In the genomic region with DNA sequence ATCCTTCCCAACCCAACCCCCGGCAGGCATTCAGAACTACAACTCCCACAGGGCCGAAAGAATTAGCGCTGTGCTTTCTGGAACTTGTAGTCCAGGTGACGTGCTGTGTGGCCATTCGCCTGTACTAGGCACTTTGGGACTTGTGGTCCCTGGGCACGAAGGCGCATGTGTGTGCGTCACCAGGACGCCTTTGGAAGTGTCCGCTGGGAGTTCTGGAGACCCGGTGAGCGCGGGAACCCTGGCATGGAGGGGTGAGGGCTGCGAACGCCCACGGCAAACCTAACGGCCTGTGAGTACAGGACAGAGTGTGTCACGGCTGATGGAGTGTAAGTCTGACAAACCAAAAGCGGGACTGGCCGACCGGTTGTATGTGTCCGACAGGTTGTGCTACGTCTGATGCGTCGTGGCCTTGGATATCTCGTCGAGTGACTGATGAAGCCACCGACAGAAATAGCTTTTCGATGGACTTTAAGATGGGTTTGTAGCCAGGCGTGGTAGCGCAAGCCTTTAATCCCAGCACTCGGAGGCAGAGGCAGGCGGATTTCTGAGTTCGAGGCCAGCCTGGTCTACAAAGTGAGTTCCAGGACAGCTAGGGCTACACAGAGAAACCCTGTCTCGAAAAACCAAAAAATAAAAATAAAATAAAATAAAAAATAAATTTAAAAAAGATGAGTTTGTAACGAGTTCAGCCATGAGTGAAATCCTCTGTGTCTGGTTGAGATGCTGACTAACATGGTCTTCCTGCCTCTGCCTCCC, we compare ENCODE assay signal across 8 mouse cellular contexts. TPM values are rescaled to one million over a fixed set of nuclear protein-coding genes. Genes with fewer than 3 reads are reported as not detected.
DNase-seq lines count a peak whose midpoint lies in the region; ATAC-seq and TF ChIP-seq lines count a peak whose summit lies in the region.

Gene Zscan22, plus strand, starts transcription at position 161 of the 756 bp plus-strand sequence.

- peak; percentile 96 for DNase-seq in MEL (ENCODE audit: low read depth, low spot score)
- peak; percentile 93 to 96 for DNase-seq in cerebellum, adult 2 months
- peak; percentile 97 for DNase-seq in forebrain, postnatal 0 days
- peak; percentile 91 for DNase-seq in heart, postnatal 4 days
- DNase-seq in layer of hippocampus, adult 8-10 months (ENCODE audit: low spot score in 2 of 2) = peak; percentile 96 to 97
- peak; percentile 91 for DNase-seq in ovary, adult 18-20 months (ENCODE audit: low spot score)
- DNase-seq in thymus, postnatal 0 days (ENCODE audit: low spot score) = peak; percentile 86

- WGBS in cerebellum, adult 2 months = 4% methylated on average over 36 of the region's 36 CpGs
- WGBS in forebrain, postnatal 0 days = 7% methylated on average over 36 of the region's 36 CpGs
- WGBS in lung, embryonic 15.5 days = 4% methylated on average over 36 of the region's 36 CpGs

- peak within 1 kb of the TSS; percentile 82 for H3K9ac ChIP-seq in MEL (ENCODE audit: control insufficient read depth, low read depth, low read length, poor library complexity, severe bottlenecking)
- peak within 1 kb of the TSS; percentile 62 for H3K9ac ChIP-seq in forebrain, postnatal 0 days
- peak within 1 kb of the TSS; percentile 66 for H3K9ac ChIP-seq in lung, embryonic 15.5 days

- H3K36me3 ChIP-seq in MEL (ENCODE audit: control insufficient read depth in 1 of 2, insufficient read depth in 2 of 2, low read length in 2 of 2) = peaks cover 3 to 8% of the 10 kb centered on the region in 2 experiments; a peak in 3 of 4 replicates
- no peaks in the 10 kb centered on the region; the same call in 1 of the 2 replicates for H3K36me3 ChIP-seq in forebrain, postnatal 0 days (ENCODE audit: insufficient read depth)
- no peaks in the 10 kb centered on the region for H3K36me3 ChIP-seq in lung, embryonic 15.5 days

- TF ChIP-seq POLR2A in MEL (IDR thresholded peaks at IDR 0.05; ENCODE audit: control insufficient read depth in 1 of 2, insufficient read depth in 1 of 2, low read depth in 1 of 2, low read length in 2 of 2, poor library complexity in 1 of 2) = peak; percentile 58 to 87; a peak in 3 of 4 replicates
- peak; percentile 58; the same call in 1 of the 2 replicates for TF ChIP-seq POLR2A in cerebellum, adult 2 months (IDR thresholded peaks at IDR 0.05; ENCODE audit: borderline replicate concordance, insufficient read depth, low read length)

- peak; percentile 100 for ATAC-seq in forebrain, postnatal 0 days
- peak; percentile 99 for ATAC-seq in lung, embryonic 15.5 days (ENCODE audit: borderline replicate concordance, extremely low read depth, low FRiP score, low TSS enrichment)

- no peak for TF ChIP-seq RAD21 in MEL (IDR thresholded peaks at IDR 0.05; ENCODE audit: low read depth, low read length)

- TF ChIP-seq CTCF in MEL (IDR thresholded peaks at IDR 0.05 in 2 of 3, conservative IDR thresholded peaks at IDR 0.05 in 1 of 3; ENCODE audit: control insufficient read depth in 1 of 3, insufficient read depth in 1 of 3, low read depth in 2 of 3, low read length in 3 of 3, poor library complexity in 1 of 3, severe bottlenecking in 1 of 3) = no peak
- TF ChIP-seq CTCF in cerebellum, adult 2 months (IDR thresholded peaks at IDR 0.05; ENCODE audit: borderline replicate concordance, insufficient read depth, low read depth, low read length) = no peak
- 0 out of 2 replicates have a peak, but pooled peaks have one; percentile 14 for TF ChIP-seq CTCF in forebrain, postnatal 0 days (IDR thresholded peaks at IDR 0.05; ENCODE audit: low read depth)

- peaks cover 0 to 8% of the 10 kb centered on the region in 2 experiments; a peak in 2 of 4 replicates for H3K4me1 ChIP-seq in MEL (ENCODE audit: control insufficient read depth in 1 of 2, insufficient read depth in 2 of 2, low read length in 2 of 2)
- peaks cover 3% of the 10 kb centered on the region; the same call in 1 of the 2 replicates for H3K4me1 ChIP-seq in cerebellum, adult 2 months (ENCODE audit: control insufficient read depth, insufficient read depth, low read length)
- peaks cover 8% of the 10 kb centered on the region; the same call in 1 of the 2 replicates for H3K4me1 ChIP-seq in forebrain, postnatal 0 days (ENCODE audit: insufficient read depth)
- H3K4me1 ChIP-seq in lung, embryonic 15.5 days = peaks cover 9% of the 10 kb centered on the region

- no peaks in the 10 kb centered on the region for H3K27me3 ChIP-seq in MEL (ENCODE audit: control insufficient read depth in 1 of 2, insufficient read depth in 2 of 2, low read length in 2 of 2)
- H3K27me3 ChIP-seq in cerebellum, adult 2 months (ENCODE audit: control insufficient read depth, insufficient read depth, low read length) = no peaks in the 10 kb centered on the region
- H3K27me3 ChIP-seq in forebrain, postnatal 0 days (ENCODE audit: insufficient read depth, low read length) = no peaks in the 10 kb centered on the region
- no peaks in the 10 kb centered on the region for H3K27me3 ChIP-seq in lung, embryonic 15.5 days

- peak within 1 kb of the TSS; percentile 50 for H3K4me2 ChIP-seq in forebrain, postnatal 0 days (ENCODE audit: low read depth)
- peak within 1 kb of the TSS; percentile 57 for H3K4me2 ChIP-seq in lung, embryonic 15.5 days

- TF ChIP-seq EP300 in MEL (IDR thresholded peaks at IDR 0.05; ENCODE audit: low read depth in 1 of 2, low read length in 2 of 2) = no peak

- no peaks in the 10 kb centered on the region for H3K9me3 ChIP-seq in MEL (replicated peaks; ENCODE audit: insufficient read depth, low read length)
- no peaks in the 10 kb centered on the region for H3K9me3 ChIP-seq in forebrain, postnatal 0 days (ENCODE audit: low read length)
- no peaks in the 10 kb centered on the region for H3K9me3 ChIP-seq in lung, embryonic 15.5 days

- peaks cover 9% of the 10 kb centered on the region for H3K79me2 ChIP-seq in MEL (ENCODE audit: control insufficient read depth, insufficient read depth, low read length, poor library complexity)

- peak within 1 kb of the TSS; percentile 72 to 88 for H3K4me3 ChIP-seq in MEL (ENCODE audit: control insufficient read depth in 1 of 2, insufficient read depth in 1 of 2, low read depth in 2 of 2, low read length in 2 of 2)
- H3K4me3 ChIP-seq in cerebellum, adult 2 months (replicated peaks; ENCODE audit: insufficient read depth, low read depth, low read length) = peak within 1 kb of the TSS; percentile 95
- peak within 1 kb of the TSS; percentile 46 for H3K4me3 ChIP-seq in forebrain, postnatal 0 days (ENCODE audit: low read depth, low read length)
- peak within 1 kb of the TSS; percentile 72 for H3K4me3 ChIP-seq in lung, embryonic 15.5 days

- peak within 1 kb of the TSS; percentile 15; the same call in 1 of the 2 replicates for H3K27ac ChIP-seq in MEL (ENCODE audit: control insufficient read depth, low read depth, low read length)
- H3K27ac ChIP-seq in cerebellum, adult 2 months (ENCODE audit: insufficient read depth, low read length) = no peak within 1 kb of the TSS
- H3K27ac ChIP-seq in forebrain, postnatal 0 days (ENCODE audit: low read depth, low read length) = no peak within 1 kb of the TSS
- no peak within 1 kb of the TSS; the same call in 1 of the 2 replicates for H3K27ac ChIP-seq in lung, embryonic 15.5 days

TF ChIP-seq in MEL, 35 proteins besides CTCF, POLR2A, EP300 and RAD21 (continues in another document):
- TF ChIP-seq SIN3A (IDR thresholded peaks at IDR 0.05; ENCODE audit: low read length) = peak; percentile 93
- TF ChIP-seq CHD2 (IDR thresholded peaks at IDR 0.05; ENCODE audit: low read length) = peak; percentile 78
- no peak for TF ChIP-seq GATA1 (IDR thresholded peaks at IDR 0.05; ENCODE audit: low read depth, low read length)
- peak; percentile 72 for TF ChIP-seq NELFE (IDR thresholded peaks at IDR 0.05; ENCODE audit: low read depth, low read length)
- no peak for TF ChIP-seq JUND (IDR thresholded peaks at IDR 0.05; ENCODE audit: low read depth, low read length)
- peak; percentile 72; the same call in 1 of the 2 replicates for TF ChIP-seq E2F4 (IDR thresholded peaks at IDR 0.05; ENCODE audit: borderline replicate concordance, low read depth, low read length)
- TF ChIP-seq ZMIZ1 (IDR thresholded peaks at IDR 0.05; ENCODE audit: low read depth, low read length) = no peak
- no peak for TF ChIP-seq CHD1 (IDR thresholded peaks at IDR 0.05; ENCODE audit: low read depth, low read length)
- peak; percentile 51; the same call in 1 of the 2 replicates for TF ChIP-seq ZNF384 (IDR thresholded peaks at IDR 0.05; ENCODE audit: low read depth, low read length)
- TF ChIP-seq ETS1 (IDR thresholded peaks at IDR 0.05; ENCODE audit: low read depth, low read length) = no peak
- TF ChIP-seq MAX (IDR thresholded peaks at IDR 0.05; ENCODE audit: low read length) = peak; percentile 74
- no peak for TF ChIP-seq POLR2AphosphoS2 (IDR thresholded peaks at IDR 0.05; ENCODE audit: low read length)
- no peak for TF ChIP-seq UBTF (IDR thresholded peaks at IDR 0.05; ENCODE audit: borderline replicate concordance, insufficient read depth, low read depth, low read length)
- TF ChIP-seq MYB (IDR thresholded peaks at IDR 0.05; ENCODE audit: low read depth, low read length) = no peak; the same call in 1 of the 2 replicates
- TF ChIP-seq MAFK (IDR thresholded peaks at IDR 0.05; ENCODE audit: borderline replicate concordance, low read depth, low read length) = no peak
- TF ChIP-seq TCF12 (IDR thresholded peaks at IDR 0.05; ENCODE audit: low read depth, low read length) = peak; percentile 44; the same call in 1 of the 2 replicates
- no peak for TF ChIP-seq ZKSCAN1 (IDR thresholded peaks at IDR 0.05; ENCODE audit: low read depth, low read length)
- TF ChIP-seq SMC3 (IDR thresholded peaks at IDR 0.05; ENCODE audit: low read depth, low read length) = no peak
- peak; percentile 89 for TF ChIP-seq MXI1 (IDR thresholded peaks at IDR 0.05; ENCODE audit: low read depth, low read length)
- peak; percentile 55; the same call in 1 of the 2 replicates for TF ChIP-seq TBP (IDR thresholded peaks at IDR 0.05; ENCODE audit: low read depth, low read length)
- TF ChIP-seq MAZ (IDR thresholded peaks at IDR 0.05; ENCODE audit: low read depth, low read length) = no peak
- peak; percentile 35; the same call in 1 of the 2 replicates for TF ChIP-seq GABPA (IDR thresholded peaks at IDR 0.05; ENCODE audit: low read depth, low read length)

RNA-seq across cellular contexts. Expression of gene Zscan22, which starts in this region (rescaled TPM):
- total RNA-seq in MEL (2012; rRNA removed) = 1.3 and 2.5 TPM in 2 replicates
- polyA plus RNA-seq in MEL (2012; ENCODE audit: insufficient read depth in 1 of 2, insufficient read length in 2 of 2, low read depth in 1 of 2, low replicate concordance in 2 of 2, missing spikeins in 1 of 2) = 1 to 10 TPM in 1 of 2 experiments, not detected in 1; 7.1 TPM
- 13.1 and 14.0 TPM in 2 replicates for polyA plus RNA-seq in cerebellum, adult 2 months (2012; rRNA removed)
- 7.0 and 8.3 TPM in 2 replicates for total RNA-seq in forebrain, postnatal 0 days (2014; rRNA removed)
- polyA plus RNA-seq in forebrain, postnatal 0 days (2015; fragmentation: Nextera tagmentation; extraction: Ambion mirVana) = 2.8 and 3.5 TPM in 2 replicates
- total RNA-seq in heart, postnatal 4 days (2021) = 1 to 10 TPM; 7.1 to 7.3 TPM
- total RNA-seq in layer of hippocampus, adult 8-10 months (2022) = 10 to 100 TPM; 14.0 to 20.3 (median 15.1) TPM
- 16.1 and 17.1 TPM in 2 replicates for polyA plus RNA-seq in lung, embryonic 15.5 days (2015; fragmentation: Nextera tagmentation; extraction: Ambion mirVana)
- polyA plus RNA-seq in thymus, postnatal 0 days (2015; fragmentation: Nextera tagmentation; extraction: Ambion mirVana) = 4.6 and 7.2 TPM in 2 replicates
